Mouse (Mus musculus) liver, embryonic 11.5 days (tissue): ENCODE measurements around the gene Slc48a1. TPM values are rescaled to one million over a fixed set of nuclear protein-coding genes. Genes with fewer than 3 reads are reported as not detected.

Source experiments
- ATAC-seq: fragments of 200-750 bp; cut with Nextera tagmentation; replicated peaks from 2 replicates; pipeline ENCODE4 v1.8.0; 2017; ENCODE audit warnings: moderate number of reproducible peaks, mild to moderate bottlenecking, moderate TSS enrichment, moderate library complexity; ENCODE audit not compliant: low FRiP score
- DNase-seq: peaks from one replicate; pipeline ENCODE4 v3.0.0-alpha.2; 2017; ENCODE audit warnings: low spot score
- H3K27ac ChIP-seq: fragments of 300-500 bp; sonication (generic); 2 replicates; pipeline ENCODE4 v1.5.1; 2014; ENCODE audit warnings: mild to moderate bottlenecking, low read depth, low read length, control low read depth
- H3K27me3 ChIP-seq: fragments of 300-500 bp; sonication (generic); replicated peaks from 2 replicates; pipeline ENCODE4 v1.6.1; 2014; ENCODE audit warnings: low read length, mixed read lengths; ENCODE audit not compliant: control insufficient read depth, insufficient read depth
- H3K36me3 ChIP-seq: fragments of 300-500 bp; sonication (generic); 2 replicates; pipeline ENCODE4 v1.6.1; 2014; ENCODE audit warnings: mild to moderate bottlenecking, low read length, moderate library complexity, mixed read lengths; ENCODE audit not compliant: control insufficient read depth, insufficient read depth
- H3K4me1 ChIP-seq: fragments of 300-500 bp; sonication (generic); replicated peaks from 2 replicates; pipeline ENCODE4 v1.6.1; 2014; ENCODE audit warnings: low read length, mixed read lengths; ENCODE audit not compliant: control insufficient read depth, insufficient read depth
- H3K4me2 ChIP-seq: fragments of 300-500 bp; sonication (generic); 2 replicates; pipeline ENCODE4 v1.6.1; 2014; ENCODE audit warnings: mild to moderate bottlenecking, control low read depth, moderate library complexity
- H3K4me3 ChIP-seq: fragments of 300-500 bp; sonication (generic); 2 replicates; pipeline ENCODE4 v1.5.1; 2014; ENCODE audit warnings: low read depth, low read length, control low read depth
- H3K9ac ChIP-seq: fragments of 300-500 bp; sonication (generic); 2 replicates; pipeline ENCODE4 v1.6.1; 2014; ENCODE audit warnings: low read depth, low read length, control low read depth
- H3K9me3 ChIP-seq: fragments of 300-500 bp; sonication (generic); 2 replicates; pipeline ENCODE4 v1.6.1; 2016; ENCODE audit warnings: low read length, inconsistent platforms, mixed read lengths; ENCODE audit not compliant: control insufficient read depth
- WGBS: fragments of 180-500 bp; shearing (Covaris S2); extraction: QIAGEN DNeasy Blood & Tissue Kit; methylation state at CpG from one replicate; pipeline ENCODE4 v1.1.7; 2014; 5-methylcytosine and 5-hydroxymethylcytosine counted together
- polyA plus RNA-seq: library from polyadenylated mRNA; unstranded; fragments of >200 nt; fragmentation: Nextera tagmentation; extraction: Ambion mirVana; gene quantifications from 2 replicates; pipeline ENCODE4 v1.2.1, GENCODE M21; 2014

Slc48a1 gene
- polyA plus RNA-seq, 1 experiment from 2014 or later: 55.0 TPM

DNA sequence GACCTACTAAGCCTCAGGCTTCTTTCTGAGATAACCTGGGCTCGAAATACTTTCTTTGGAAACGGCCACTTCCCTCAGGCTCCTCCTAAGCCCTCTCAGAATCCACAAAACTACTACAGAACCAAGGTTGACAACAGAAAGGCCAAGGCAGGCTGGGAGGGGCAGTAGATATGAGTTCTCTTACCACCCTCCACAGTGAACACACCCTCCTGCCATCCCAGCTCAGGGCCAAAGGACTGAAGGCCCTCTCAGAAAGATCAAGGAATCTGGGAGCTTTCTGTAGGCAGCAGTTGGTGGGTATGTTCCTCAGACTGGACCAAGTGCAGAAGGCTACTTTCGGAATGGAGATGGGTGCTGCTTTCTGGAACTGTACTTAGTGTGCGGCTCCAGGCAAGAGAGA is 36.9 kb downstream of the Slc48a1 start:
- WGBS: 82% methylated on average over 4 of the region's 4 CpGs
- DNase-seq: no peak
- Histone ChIP-seq H3K9ac (no peak overlapping the region), H3K27ac (no peak overlapping the region), H3K4me3 (no peak overlapping the region), H3K27me3 (no peaks in the 10 kb centered on the region), H3K4me2 (no peak overlapping the region), H3K4me1 (peaks cover 18% of the 10 kb centered on the region), H3K36me3 (peaks cover 10% of the 10 kb centered on the region), H3K9me3 (no peaks in the 10 kb centered on the region)
- no peak for ATAC-seq

DNA sequence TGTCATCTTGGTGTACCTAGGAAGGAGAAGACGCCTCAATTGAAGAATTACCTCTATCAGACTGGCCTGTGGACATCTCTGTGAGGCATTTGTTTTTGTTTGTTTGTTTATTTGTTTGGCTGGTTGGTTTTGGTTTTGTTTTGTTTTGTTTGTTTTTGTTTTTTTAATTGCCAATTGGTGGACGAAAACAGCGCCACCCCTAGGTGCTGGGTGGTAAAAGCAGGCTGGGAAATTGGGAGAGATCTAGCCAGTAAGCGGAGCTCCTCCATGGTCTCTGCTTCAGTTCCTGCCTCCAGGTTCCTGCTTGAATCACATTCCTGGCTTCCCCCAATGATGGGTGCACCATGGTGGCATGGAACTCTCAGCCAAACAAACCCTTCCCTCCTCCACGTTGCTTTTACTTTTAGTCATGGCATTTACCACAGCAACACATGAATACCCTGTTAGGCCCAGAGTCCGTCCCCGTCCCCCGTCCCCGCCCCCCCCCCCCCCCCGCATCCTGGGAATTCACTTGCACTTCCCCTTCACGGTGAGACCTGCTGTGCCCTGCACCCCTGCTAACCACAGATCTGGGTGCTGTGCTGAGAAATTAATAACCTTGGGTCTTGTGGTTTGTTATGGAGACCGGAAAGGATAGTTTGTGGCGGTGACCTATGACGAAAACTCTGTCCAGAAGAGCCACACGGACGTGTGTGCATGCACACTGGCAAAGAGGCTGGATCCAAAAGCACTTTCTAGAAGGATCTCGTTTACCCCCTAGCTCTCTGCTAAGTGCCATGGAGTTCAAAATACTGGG is 38.1 kb downstream of the Slc48a1 start:
- ATAC-seq (no peak), DNase-seq (no peak)
- Histone ChIP-seq H3K4me3 (no peak overlapping the region), H3K9me3 (no peaks in the 10 kb centered on the region), H3K4me1 (peaks cover 27% of the 10 kb centered on the region), H3K9ac (no peak overlapping the region), H3K36me3 (peaks cover 8% of the 10 kb centered on the region), H3K27me3 (no peaks in the 10 kb centered on the region), H3K4me2 (no peak overlapping the region), H3K27ac (no peak overlapping the region)
- WGBS: 73% methylated on average over 17 of the region's 17 CpGs

GRCm38 (mm10) chr15:97819937-97820336 is 41.6 kb downstream of the Slc48a1 start:
- H3K36me3 ChIP-seq: peaks cover 8% of the 10 kb centered on the region
- H3K4me3 ChIP-seq: no peak overlapping the region
- WGBS: 88% methylated on average over 9 of the region's 9 CpGs
- peaks cover 38% of the 10 kb centered on the region for H3K4me1 ChIP-seq
- ATAC-seq (no peak), DNase-seq (no peak)
- H3K9ac ChIP-seq: no peak overlapping the region
- no peaks in the 10 kb centered on the region for H3K9me3 ChIP-seq
- H3K27ac ChIP-seq: no peak overlapping the region
- no peaks in the 10 kb centered on the region for H3K27me3 ChIP-seq
- no peak overlapping the region for H3K4me2 ChIP-seq

DNA sequence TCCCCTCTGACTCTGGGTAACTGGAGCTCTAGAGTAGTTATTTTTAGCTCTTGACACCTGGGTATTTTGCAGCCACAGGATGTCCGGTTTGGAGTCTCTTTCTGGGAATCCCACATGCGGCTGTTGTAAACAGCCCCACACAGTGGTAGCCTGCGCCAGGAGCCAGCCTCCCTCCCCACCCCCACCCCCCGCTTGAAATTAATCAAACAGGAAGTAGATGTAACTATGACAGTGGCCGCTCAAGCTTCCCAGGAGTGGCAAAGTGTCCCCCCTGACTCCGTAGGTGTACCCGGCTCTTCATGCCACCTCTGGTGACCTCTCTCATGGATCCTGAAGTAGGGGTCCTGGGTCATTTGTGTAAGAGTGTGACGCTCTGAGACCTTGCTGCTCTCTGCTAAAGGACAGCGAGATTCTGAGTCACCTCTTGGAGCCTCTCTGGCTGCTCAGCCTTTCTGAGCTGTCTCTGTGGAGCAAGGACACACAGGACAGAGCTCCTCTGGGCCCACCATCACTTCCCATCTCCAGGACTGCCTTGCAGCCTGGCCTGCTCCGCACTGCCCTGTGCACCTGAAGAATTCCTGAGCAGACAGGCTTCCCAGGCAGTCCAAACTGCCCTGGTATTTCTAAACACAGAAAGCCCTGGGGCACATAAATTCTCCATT is 43.1 kb downstream of the Slc48a1 start:
- DNase-seq (no peak), ATAC-seq (no peak)
- 37% methylated on average over 10 of the region's 10 CpGs for WGBS
- Histone ChIP-seq H3K4me3 (no peak overlapping the region), H3K4me2 (peak overlapping the region; percentile 11; the same call in 1 of the 2 replicates), H3K36me3 (peaks cover 8% of the 10 kb centered on the region), H3K27me3 (no peaks in the 10 kb centered on the region), H3K9ac (no peak overlapping the region), H3K4me1 (peaks cover 49% of the 10 kb centered on the region), H3K9me3 (no peaks in the 10 kb centered on the region), H3K27ac (peak overlapping the region; percentile 36)

DNA sequence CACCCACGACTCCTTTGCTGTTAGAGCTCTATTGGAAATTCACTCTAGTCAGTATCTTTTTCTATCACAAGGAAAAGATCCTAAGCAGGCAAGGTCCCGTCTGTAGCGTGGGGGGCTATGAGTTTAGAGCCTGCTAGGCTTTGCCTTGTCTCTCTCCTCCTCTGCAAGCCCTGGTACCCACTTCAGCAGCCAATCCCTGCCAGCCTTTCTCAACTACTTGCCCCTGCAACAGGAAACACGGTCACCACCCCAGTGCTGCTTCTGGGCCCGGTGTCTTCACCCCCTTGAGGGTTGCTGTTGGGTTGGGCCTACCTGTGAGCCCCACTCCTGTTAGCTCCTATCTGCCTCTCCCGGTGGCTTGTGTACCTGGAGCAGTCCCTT is 43.7 kb downstream of the Slc48a1 start:
- WGBS: 67% methylated on average over 6 of the region's 6 CpGs
- H3K4me1 ChIP-seq: peaks cover 55% of the 10 kb centered on the region
- H3K27ac ChIP-seq: peak overlapping the region; percentile 36; the same call in 1 of the 2 replicates
- no peak for ATAC-seq
- no peaks in the 10 kb centered on the region for H3K27me3 ChIP-seq
- peaks cover 8% of the 10 kb centered on the region for H3K36me3 ChIP-seq
- 0 out of 2 replicates have a peak overlapping the region, but pooled peaks have one; percentile 0 for H3K9ac ChIP-seq
- DNase-seq: no peak
- no peak overlapping the region for H3K4me3 ChIP-seq
- H3K4me2 ChIP-seq: no peak overlapping the region
- H3K9me3 ChIP-seq: no peaks in the 10 kb centered on the region

- no peaks in the 10 kb centered on the region for H3K9me3 ChIP-seq
- no peak for ATAC-seq
- DNase-seq: no peak
- H3K4me3 ChIP-seq: no peak overlapping the region
- no peaks in the 10 kb centered on the region for H3K27me3 ChIP-seq
- no peak overlapping the region for H3K27ac ChIP-seq
- no peak overlapping the region for H3K9ac ChIP-seq
- H3K36me3 ChIP-seq: peaks cover 5% of the 10 kb centered on the region; the same call in 1 of the 2 replicates
- 53% methylated on average over 10 of the region's 12 CpGs for WGBS
- peaks cover 60% of the 10 kb centered on the region for H3K4me1 ChIP-seq
- no peak overlapping the region for H3K4me2 ChIP-seq
These were observed 44.4 kb downstream of the Slc48a1 start for GRCm38 (mm10) chr15:97822545-97823228.

- Histone ChIP-seq H3K4me3 (no peak overlapping the region), H3K4me2 (no peak overlapping the region), H3K27me3 (no peaks in the 10 kb centered on the region), H3K27ac (no peak overlapping the region), H3K9ac (no peak overlapping the region), H3K4me1 (peaks cover 66% of the 10 kb centered on the region), H3K9me3 (no peaks in the 10 kb centered on the region), H3K36me3 (peaks cover 5% of the 10 kb centered on the region; the same call in 1 of the 2 replicates)
- ATAC-seq (no peak), DNase-seq (no peak)
- WGBS: 79% methylated on average over 12 of the region's 12 CpGs
These were observed 45.2 kb downstream of the Slc48a1 start for GRCm38 (mm10) chr15:97823479-97823878.

- no peak overlapping the region for H3K4me3 ChIP-seq
- no peaks in the 10 kb centered on the region for H3K27me3 ChIP-seq
- H3K4me1 ChIP-seq: peaks cover 72% of the 10 kb centered on the region
- no peak overlapping the region for H3K27ac ChIP-seq
- H3K4me2 ChIP-seq: no peak overlapping the region
- peaks cover 5% of the 10 kb centered on the region; the same call in 1 of the 2 replicates for H3K36me3 ChIP-seq
- H3K9me3 ChIP-seq: no peaks in the 10 kb centered on the region
- no peak for ATAC-seq
- H3K9ac ChIP-seq: no peak overlapping the region
- 81% methylated on average over 6 of the region's 6 CpGs for WGBS
- DNase-seq: no peak
These were observed 45.7 kb downstream of the Slc48a1 start for GRCm38 (mm10) chr15:97824042-97824441.
